Mouse (Mus musculus): ENCODE data around the gene Atg7.

Gene Atg7

DNA sequence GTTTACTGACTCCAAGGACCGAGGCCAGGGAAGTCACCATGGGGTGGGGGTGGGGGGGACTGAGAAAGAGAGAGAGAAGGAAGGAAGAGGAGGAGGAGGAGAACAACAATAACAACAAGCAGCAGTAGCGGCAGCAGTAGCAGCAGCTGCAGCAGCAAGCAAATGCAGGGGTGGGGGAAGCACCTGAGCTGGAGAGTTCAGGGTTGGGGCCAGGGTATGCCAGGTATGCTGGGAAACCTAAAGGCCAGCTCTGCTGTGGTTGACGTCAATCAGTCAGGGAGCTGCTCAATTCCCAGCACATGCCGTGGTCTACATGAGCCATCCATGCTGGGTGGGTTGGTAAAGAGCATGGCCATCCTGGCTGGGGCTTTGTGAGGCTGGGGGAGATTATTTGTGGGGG is 145.8 kb downstream of the Atg7 start:
- DNase-seq = no peak

GRCm38 (mm10) chr6:114790084-114790483 is 147.2 kb downstream of the Atg7 start:
- DNase-seq = no peak

DNA sequence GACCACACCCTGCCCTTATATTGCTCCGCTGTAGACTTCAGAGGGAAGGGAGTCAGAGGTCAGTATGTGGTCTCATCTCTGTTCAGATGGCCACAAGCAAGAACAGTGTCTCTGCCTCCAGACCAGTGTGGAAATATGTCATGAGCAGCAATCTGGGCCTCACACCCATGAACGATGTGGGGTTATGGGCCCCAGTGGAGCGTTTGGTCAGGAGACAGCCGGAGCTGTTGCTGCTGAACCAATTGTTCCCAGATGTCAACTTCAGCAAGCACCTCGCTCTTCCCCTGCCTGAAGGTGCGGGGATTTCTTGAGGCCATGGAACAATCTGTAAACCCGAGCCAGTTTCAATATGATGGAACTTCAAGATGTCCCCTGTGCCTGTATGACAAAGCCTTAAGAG is 148.0 kb downstream of the Atg7 start:
- DNase-seq = no peak

DNA sequence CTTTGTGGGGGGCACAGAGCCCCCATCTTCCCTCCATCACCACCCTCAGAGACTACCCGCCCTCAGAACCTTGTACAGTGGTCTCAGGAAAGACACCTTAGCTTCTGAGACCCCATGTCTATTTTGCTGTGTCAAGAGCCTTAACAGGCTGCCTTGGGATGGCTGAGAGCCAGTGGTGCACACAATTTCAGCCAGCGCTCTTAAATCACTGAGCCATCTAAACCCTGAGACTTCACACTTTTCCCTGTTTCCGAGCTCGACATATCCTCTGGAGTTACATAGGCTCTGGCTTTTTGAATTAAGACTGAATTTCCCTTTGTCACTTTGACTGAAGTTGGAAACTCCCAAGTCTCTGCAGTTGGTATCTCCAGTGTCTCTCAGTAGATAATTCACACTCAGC is 148.9 kb downstream of the Atg7 start:
- DNase-seq = no peak

- DNase-seq = no peak
Observed at GRCm38 (mm10) chr6:114794706-114795105, 151.8 kb downstream of the Atg7 start.

DNA sequence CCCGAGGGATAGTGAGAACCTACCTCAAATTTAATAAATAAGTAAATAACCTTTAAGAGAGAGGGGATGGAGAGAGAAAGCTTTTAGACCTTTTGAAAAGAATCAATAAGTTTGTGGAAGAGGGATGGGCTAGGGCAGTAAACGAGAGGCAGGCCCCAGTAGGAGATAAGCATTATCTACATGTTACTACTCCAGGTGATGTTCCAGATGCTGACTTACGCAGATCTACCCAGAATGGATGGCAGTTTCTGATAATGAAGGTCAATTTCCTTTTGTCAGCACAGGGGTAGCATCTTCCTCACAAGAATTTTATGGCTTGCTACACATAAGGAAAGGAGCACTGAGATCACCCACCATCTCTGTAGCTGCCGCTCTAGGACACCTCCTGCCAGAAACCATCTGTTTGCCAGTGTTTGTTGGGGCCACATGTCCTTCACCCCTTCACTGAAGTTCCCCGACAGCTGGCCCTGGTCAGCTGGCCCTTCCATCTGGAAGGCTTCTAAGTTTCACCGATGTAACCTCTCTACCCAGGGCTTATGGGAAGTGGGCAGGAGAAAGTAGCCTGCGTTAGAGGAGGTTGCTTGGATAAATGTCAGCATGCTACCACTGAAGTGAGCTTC is 152.9 kb downstream of the Atg7 start:
- DNase-seq = no peak

DNA sequence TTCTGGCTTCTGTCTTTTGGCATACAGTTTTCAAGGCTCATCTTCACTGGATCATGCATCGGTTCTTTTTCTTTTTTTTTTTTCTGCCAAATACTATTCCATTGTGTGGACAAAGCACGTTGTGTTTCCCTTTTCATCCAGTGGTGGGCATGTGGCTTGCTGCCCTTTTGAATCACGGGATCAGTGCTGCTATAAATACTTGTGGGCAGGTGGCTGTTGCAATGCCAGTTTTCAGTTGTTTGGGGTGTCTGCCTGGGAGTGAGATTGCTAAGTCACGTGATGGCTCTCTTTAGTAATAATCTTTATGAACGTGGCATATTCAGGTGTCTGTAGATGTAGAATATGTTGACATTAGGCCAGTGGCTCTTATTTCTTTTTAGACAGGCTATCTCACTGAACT is 155.0 kb downstream of the Atg7 start:
- DNase-seq = no peak

GRCm38 (mm10) chr6:114798715-114799114 is 155.8 kb downstream of the Atg7 start:
- no peak for DNase-seq

DNA sequence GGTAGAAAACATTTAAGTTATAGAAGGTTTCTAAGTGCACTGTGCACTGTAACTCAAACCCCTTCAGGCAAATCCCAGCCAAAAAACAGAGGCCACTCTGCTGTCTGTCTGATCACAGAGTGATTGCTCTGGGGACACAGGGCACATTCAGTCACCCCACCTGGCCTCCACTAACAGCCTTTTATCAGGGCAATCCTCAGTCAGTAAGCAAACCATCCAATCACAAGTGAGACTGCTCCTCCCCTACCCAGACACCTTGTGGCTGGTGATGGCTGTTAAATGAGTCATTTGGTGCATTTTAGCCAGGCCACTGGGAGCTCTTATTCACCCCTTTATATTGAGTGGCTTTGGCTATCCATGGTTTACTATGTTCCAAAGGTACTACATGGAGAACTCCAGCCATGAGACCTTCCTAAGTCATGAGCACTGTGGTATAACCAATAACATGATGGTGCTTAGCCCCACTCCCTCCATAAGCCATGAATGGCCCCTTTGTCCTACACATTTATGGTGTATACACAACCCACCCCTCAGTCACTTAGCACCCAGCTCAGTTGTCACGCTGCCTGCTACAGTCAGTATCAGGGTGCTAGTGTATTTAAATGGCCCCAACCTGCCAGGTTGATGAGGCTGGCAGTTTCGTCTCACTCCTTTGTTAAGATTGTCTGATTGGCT is 157.5 kb downstream of the Atg7 start:
- DNase-seq = no peak

GRCm38 (mm10) chr6:114803915-114804535 is 161.1 kb downstream of the Atg7 start:
- no peak for DNase-seq

GRCm38 (mm10) chr6:114804866-114805265 is 162.0 kb downstream of the Atg7 start:
- DNase-seq = no peak

DNA sequence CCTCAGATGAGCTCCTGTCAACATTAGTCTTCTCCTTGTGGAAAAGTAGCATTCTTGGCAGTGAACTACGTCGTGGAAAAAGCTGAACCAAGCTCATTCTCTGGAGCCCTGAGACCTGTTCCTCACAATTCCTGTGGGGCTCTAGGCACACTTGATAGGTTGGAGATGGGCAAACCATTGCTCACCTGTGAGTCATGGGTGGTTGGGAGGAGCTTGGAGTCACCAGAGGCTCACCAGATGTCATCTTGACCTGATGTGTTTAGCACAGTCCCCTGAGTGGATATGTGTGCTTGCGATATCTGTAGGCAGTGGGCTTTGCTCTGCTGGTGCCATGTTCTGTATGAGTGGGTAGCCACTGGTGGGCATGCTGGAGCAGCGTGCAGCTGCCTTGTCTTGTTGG is 163.0 kb downstream of the Atg7 start:
- DNase-seq = no peak

- no peak for DNase-seq
Observed at GRCm38 (mm10) chr6:114807474-114807873, 164.6 kb downstream of the Atg7 start.

DNA sequence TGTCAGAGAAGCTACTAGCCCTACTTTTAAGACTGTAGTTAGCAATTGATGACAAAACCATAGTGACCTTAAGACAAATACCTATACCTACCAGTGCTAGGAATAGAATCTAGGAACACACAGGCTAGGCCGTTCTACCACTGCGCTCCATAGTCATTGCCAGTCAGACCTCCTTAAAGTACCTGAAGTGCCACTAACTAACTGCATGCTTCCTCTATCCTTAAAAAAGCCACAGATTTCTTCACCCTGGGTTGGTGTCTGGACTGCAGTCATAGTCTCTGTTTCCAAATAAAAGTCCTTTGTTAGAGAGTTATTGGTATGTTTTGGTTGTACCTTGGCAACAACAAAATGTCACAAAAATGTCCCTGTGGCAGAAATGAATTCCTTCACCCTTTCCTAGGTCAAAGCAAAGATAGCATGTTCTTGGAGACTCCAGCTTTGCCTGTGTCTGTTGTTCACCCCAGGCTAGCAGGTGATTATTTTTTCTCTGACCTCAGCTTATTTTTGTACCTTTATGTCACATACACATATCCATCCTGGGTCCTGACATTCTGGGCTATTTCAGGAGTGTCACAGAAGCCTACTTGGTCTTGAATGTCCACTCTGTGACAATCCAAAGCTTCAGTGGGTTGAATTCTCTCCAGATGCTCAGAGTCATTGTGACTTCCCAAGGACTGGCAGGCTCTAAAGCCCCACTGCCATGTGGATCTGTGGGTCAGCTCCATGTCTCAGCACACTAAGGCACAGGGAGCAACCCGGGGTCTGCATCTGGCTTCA is 165.9 kb downstream of the Atg7 start:
- DNase-seq = no peak

DNA sequence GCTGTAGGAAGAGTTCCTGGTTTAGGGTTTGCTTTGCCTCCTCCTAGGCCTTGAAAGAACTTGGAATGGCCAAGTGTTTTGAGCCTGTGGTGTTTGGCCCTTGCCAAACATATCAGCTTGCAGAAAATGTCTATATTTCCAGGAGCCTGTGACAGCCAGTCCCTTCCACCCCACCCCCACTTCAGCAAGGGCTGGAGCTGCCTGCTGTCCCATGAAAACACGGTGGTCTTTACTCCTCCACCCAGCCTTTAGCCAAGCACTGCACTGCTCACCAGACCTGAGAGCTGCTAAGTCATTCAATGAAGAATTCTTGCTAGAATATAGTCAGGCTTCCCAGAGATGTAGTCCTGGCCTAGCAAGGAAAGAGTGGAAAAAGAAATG is 166.5 kb downstream of the Atg7 start:
- no peak for DNase-seq

DNA sequence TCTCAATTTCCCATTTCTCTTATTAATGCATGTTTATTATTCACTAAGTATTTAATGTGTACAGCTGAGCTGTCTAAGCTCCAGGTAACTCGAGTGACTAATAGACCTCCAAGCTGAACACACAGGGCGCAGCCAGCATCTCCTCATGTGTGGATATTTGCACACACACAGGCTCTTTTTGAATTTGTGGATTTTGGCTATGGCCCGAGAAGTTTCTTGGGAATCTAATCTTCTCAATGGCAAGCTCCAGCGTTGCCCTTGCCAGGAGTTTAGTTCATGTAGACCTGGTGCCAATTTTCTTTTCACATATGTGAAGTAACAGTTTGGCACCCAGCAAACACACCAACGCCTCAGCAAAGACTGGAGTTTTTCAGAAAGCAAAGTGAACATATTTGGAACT is 169.4 kb downstream of the Atg7 start:
- no peak for DNase-seq

- DNase-seq = no peak
Observed at GRCm38 (mm10) chr6:114812779-114813178, 169.9 kb downstream of the Atg7 start.

DNA sequence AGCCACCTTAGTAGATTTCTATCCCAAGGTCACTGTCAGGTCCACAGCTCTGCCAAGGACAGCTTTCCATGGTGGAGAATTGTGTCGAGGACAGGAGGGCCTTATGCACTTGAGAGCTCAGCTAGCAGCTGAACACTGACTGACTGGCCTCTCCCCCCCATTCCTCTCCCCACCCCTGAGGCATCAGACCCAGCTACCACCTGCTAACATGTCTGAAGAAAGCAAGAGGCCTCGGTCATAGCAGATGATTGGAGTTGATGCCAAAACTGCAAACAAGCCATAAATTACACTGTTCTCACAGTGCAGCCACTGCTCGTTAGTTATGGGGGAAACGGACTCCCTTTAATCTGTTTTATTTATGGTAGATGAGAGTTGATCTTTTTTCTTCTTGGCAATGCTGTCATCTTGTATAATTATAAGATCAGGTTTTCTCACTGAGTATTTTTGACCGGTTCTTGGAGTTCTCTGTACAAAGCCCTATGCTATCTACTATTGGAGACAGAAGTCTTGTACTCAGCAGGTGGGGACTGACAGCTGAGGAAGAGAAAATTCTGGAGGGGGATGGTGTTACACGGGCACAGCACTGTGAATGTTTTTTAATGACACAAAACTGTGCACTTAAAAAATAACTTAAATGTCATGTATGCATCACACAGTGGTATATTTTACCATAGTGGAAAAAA is 171.4 kb downstream of the Atg7 start:
- no peak for DNase-seq

- DNase-seq = peak in 1 of 2 experiments; percentile 10
Observed at GRCm38 (mm10) chr6:114814882-114815650, 172.2 kb downstream of the Atg7 start.

DNA sequence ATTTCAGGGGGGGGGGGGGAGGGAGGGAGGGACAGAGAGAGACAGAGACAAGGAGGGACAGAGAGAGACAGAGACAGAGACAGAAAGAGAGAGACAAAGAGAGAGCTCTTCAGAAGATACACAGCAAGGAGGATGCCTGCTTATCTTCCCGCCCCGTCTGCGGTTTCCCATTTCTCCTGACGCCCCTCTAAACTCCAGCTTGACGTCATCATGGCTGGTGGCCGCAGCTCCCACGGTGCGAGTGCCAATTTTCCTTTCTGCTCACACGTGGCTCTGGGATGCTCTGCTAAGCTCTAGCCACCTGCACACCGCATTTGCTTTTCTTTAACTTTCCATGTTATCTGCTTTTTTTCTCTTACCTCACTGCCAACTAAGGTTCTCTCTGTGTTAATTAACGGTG is 175.1 kb downstream of the Atg7 start:
- DNase-seq = no peak

GRCm38 (mm10) chr6:114818471-114818870 is 175.6 kb downstream of the Atg7 start:
- no peak for DNase-seq

DNA sequence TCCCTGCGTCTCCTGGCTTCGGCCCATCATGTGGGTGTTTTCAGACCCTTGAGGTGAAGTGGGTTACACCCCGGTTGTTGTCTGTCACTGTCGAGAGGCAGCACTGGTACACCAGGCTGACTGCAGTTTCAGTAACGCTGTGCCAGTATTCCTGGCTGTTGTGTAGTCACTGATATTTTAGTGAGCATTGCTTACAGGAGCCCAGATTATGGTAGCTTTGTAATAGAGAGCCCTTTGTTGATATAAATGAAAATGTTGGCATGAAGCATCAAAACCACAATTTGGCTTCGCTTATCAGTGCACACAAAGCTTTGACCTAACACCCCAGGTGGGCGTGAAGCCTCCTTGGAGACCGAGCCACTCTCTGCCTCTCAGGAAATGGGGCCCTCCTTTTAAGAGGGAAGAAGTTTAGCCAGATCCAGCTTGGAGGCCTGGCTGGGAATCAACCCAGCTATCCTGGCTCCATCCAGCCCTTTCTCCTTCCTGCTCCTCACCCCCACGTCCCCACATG is 177.1 kb downstream of the Atg7 start:
- no peak for DNase-seq

Data from spleen, adult 18-20 months (tissue).